Mouse (Mus musculus): ENCODE data around the gene Tcte2. TPM values are rescaled to one million over a fixed set of nuclear protein-coding genes. Genes with fewer than 3 reads are reported as not detected.
A peak's percentile ranks its signal among the peaks of the same experiment; 100 is the strongest.
"Not testable (repeated sequence)": the region's sequence is repeated elsewhere in the genome, so short reads cannot be mapped to it uniquely, and the experiment has no call there.

Tcte2 gene
- 1 to 10 TPM; 4.2 to 5.8 TPM for total RNA-seq (2021)
- long read RNA-seq, experiment 1, partial matches to known transcripts = 0 of 2 reads
- long read RNA-seq, experiment 1, other reads (novel, unspliced or antisense) = 1 of 2 reads
- long read RNA-seq, experiment 2, partial matches to known transcripts = 0 of 1 reads
- long read RNA-seq, experiment 2, other reads (novel, unspliced or antisense) = 1 of 1 reads

- DNase-seq (ENCODE audit: low spot score in 2 of 2) = peak in 1 of 2 experiments; percentile 20
Observed at GRCm38 (mm10) chr17:13761179-13761913, at the start of gene Tcte2. TSS of gene Tcte2 (minus strand) at chr17:13761825.

- no peak for DNase-seq (ENCODE audit: low spot score in 2 of 2)
Observed at GRCm38 (mm10) chr17:13806016-13806415, 44.4 kb upstream of the Tcte2 start.

- no peak for DNase-seq (ENCODE audit: low spot score in 2 of 2)
Observed at GRCm38 (mm10) chr17:13802836-13803408, 41.3 kb upstream of the Tcte2 start.

GRCm38 (mm10) chr17:13797691-13798090 is 36.1 kb upstream of the Tcte2 start:
- DNase-seq (ENCODE audit: low spot score in 2 of 2) = no peak

- not testable (repeated sequence) for DNase-seq (ENCODE audit: low spot score in 2 of 2)
Observed at GRCm38 (mm10) chr17:13790033-13790432, 28.4 kb upstream of the Tcte2 start.

- no peak for DNase-seq (ENCODE audit: low spot score in 2 of 2)
Observed at GRCm38 (mm10) chr17:13783469-13783868, 21.8 kb upstream of the Tcte2 start.

- no peak for DNase-seq (ENCODE audit: low spot score in 2 of 2)
Observed at GRCm38 (mm10) chr17:13781948-13782347, 20.3 kb upstream of the Tcte2 start.

- no peak for DNase-seq (ENCODE audit: low spot score in 2 of 2)
Observed at GRCm38 (mm10) chr17:13778865-13779264, 17.2 kb upstream of the Tcte2 start.

- no peak for DNase-seq (ENCODE audit: low spot score in 2 of 2)
Observed at GRCm38 (mm10) chr17:13777676-13778075, 16.1 kb upstream of the Tcte2 start.

- no peak for DNase-seq (ENCODE audit: low spot score in 2 of 2)
Observed at GRCm38 (mm10) chr17:13769256-13769655, 7.6 kb upstream of the Tcte2 start.

GRCm38 (mm10) chr17:13768531-13768930 is 6.9 kb upstream of the Tcte2 start:
- no peak for DNase-seq (ENCODE audit: low spot score in 2 of 2)

- DNase-seq (ENCODE audit: low spot score in 2 of 2) = not testable (repeated sequence)
Observed at GRCm38 (mm10) chr17:13764911-13765310, 3.3 kb upstream of the Tcte2 start.

GRCm38 (mm10) chr17:13763819-13764218 is 2.2 kb upstream of the Tcte2 start:
- no peak for DNase-seq (ENCODE audit: low spot score in 2 of 2)

- DNase-seq (ENCODE audit: low spot score in 2 of 2) = no peak
Observed at GRCm38 (mm10) chr17:13760675-13761178, 898 bp downstream of the Tcte2 start.

- DNase-seq (ENCODE audit: low spot score in 2 of 2) = peak; percentile 62 to 77
Observed at GRCm38 (mm10) chr17:13759853-13760627, 1.6 kb downstream of the Tcte2 start, which contains the start of gene Afdn. TSS of gene Afdn (plus strand) at chr17:13760539.

GRCm38 (mm10) chr17:13759156-13759852 is 2.3 kb downstream of the Tcte2 start:
- DNase-seq (ENCODE audit: low spot score in 2 of 2) = no peak

- no peak for DNase-seq (ENCODE audit: low spot score in 2 of 2)
Observed at GRCm38 (mm10) chr17:13758586-13758985, 3.0 kb downstream of the Tcte2 start.

- DNase-seq (ENCODE audit: low spot score in 2 of 2) = no peak
Observed at GRCm38 (mm10) chr17:13754940-13755339, 6.7 kb downstream of the Tcte2 start.

- DNase-seq (ENCODE audit: low spot score in 2 of 2) = no peak
Observed at GRCm38 (mm10) chr17:13753918-13754317, 7.7 kb downstream of the Tcte2 start.

GRCm38 (mm10) chr17:13749027-13749426 is 12.6 kb downstream of the Tcte2 start:
- DNase-seq (ENCODE audit: low spot score in 2 of 2) = no peak

GRCm38 (mm10) chr17:13747681-13748080 is 13.9 kb downstream of the Tcte2 start:
- DNase-seq (ENCODE audit: low spot score in 2 of 2) = no peak

Data from gastrocnemius, postnatal 4 days (tissue).